Mouse (Mus musculus) intestine, embryonic 15.5 days (tissue): ENCODE data around the gene Hand1. TPM values are rescaled to one million over a fixed set of nuclear protein-coding genes. Genes with fewer than 3 reads are reported as not detected.

Experiments
- ATAC-seq: fragments of 200-750 bp; cut with Nextera tagmentation; 2 replicates; pipeline ENCODE4 v1.8.0; 2017; ENCODE audit warnings: moderate TSS enrichment, moderate library complexity
- H3K27ac ChIP-seq: fragments of 300-500 bp; sonication (generic); 2 replicates; pipeline ENCODE4 v1.5.1; 2015; ENCODE audit warnings: mild to moderate bottlenecking, inconsistent platforms
- H3K27me3 ChIP-seq: fragments of 300-500 bp; sonication (generic); replicated peaks from 2 replicates; pipeline ENCODE4 v1.6.1; 2015; ENCODE audit warnings: inconsistent platforms
- H3K36me3 ChIP-seq: fragments of 300-500 bp; sonication (generic); 2 replicates; pipeline ENCODE4 v1.6.1; 2015; ENCODE audit warnings: inconsistent platforms
- H3K4me1 ChIP-seq: fragments of 300-500 bp; sonication (generic); replicated peaks from 2 replicates; pipeline ENCODE4 v1.6.1; 2015; ENCODE audit warnings: inconsistent platforms
- H3K4me2 ChIP-seq: fragments of 300-500 bp; sonication (generic); replicated peaks from 2 replicates; pipeline ENCODE4 v1.6.1; 2015; ENCODE audit warnings: mild to moderate bottlenecking, inconsistent platforms
- H3K4me3 ChIP-seq: fragments of 300-500 bp; sonication (generic); replicated peaks from 2 replicates; pipeline ENCODE4 v1.5.1; 2015; ENCODE audit warnings: inconsistent platforms
- H3K9ac ChIP-seq: fragments of 300-500 bp; sonication (generic); 2 replicates; pipeline ENCODE4 v1.6.1; 2015; ENCODE audit warnings: inconsistent platforms
- H3K9me3 ChIP-seq: fragments of 300-500 bp; sonication (generic); 2 replicates; pipeline ENCODE4 v1.6.1; 2016; ENCODE audit warnings: inconsistent platforms
- WGBS: fragments of 180-500 bp; shearing (Covaris S2); methylation state at CpG from one replicate; pipeline ENCODE4 v1.1.7; 2015; 5-methylcytosine and 5-hydroxymethylcytosine counted together
- polyA plus RNA-seq: library from polyadenylated mRNA; unstranded; fragments of >200 nt; fragmentation: Nextera tagmentation; extraction: Ambion mirVana; gene quantifications from 2 replicates; pipeline ENCODE4 v1.2.1, GENCODE M21; 2015

The Hand1 gene
- polyA plus RNA-seq, 1 experiment from 2014 or later, result 27.5 TPM

- ATAC-seq, result no peak
- no peaks in the 10 kb centered on the region for H3K9me3 ChIP-seq
- peaks cover 6% of the 10 kb centered on the region for H3K4me1 ChIP-seq
- no peak overlapping the region for H3K4me2 ChIP-seq
- H3K27ac ChIP-seq, result no peak overlapping the region
- no peaks in the 10 kb centered on the region for H3K27me3 ChIP-seq
- H3K36me3 ChIP-seq, result peaks cover 15% of the 10 kb centered on the region
- H3K9ac ChIP-seq, result no peak overlapping the region
- H3K4me3 ChIP-seq, result no peak overlapping the region
- WGBS, result 97% methylated on average over 8 of the region's 8 CpGs
Observed at GRCm38 (mm10) chr11:57812212-57812611, 20.4 kb downstream of the Hand1 start.

- Histone ChIP-seq H3K27me3 (no peaks in the 10 kb centered on the region), H3K4me3 (no peak overlapping the region), H3K9me3 (no peaks in the 10 kb centered on the region), H3K36me3 (peaks cover 15% of the 10 kb centered on the region), H3K4me1 (peaks cover 6% of the 10 kb centered on the region), H3K4me2 (no peak overlapping the region), H3K9ac (no peak overlapping the region), H3K27ac (no peak overlapping the region)
- WGBS, result 81% methylated on average over 7 of the region's 7 CpGs
- no peak for ATAC-seq
Observed at GRCm38 (mm10) chr11:57811006-57811405, 21.6 kb downstream of the Hand1 start.

GRCm38 (mm10) chr11:57809732-57810098 is 22.9 kb downstream of the Hand1 start:
- no peak overlapping the region for H3K4me3 ChIP-seq
- no peak overlapping the region for H3K9ac ChIP-seq
- peak; percentile 67 for ATAC-seq
- WGBS, result 74% methylated on average over 8 of the region's 8 CpGs
- H3K36me3 ChIP-seq, result peaks cover 15% of the 10 kb centered on the region
- peaks cover 6% of the 10 kb centered on the region for H3K4me1 ChIP-seq
- H3K27me3 ChIP-seq, result no peaks in the 10 kb centered on the region
- H3K4me2 ChIP-seq, result no peak overlapping the region
- H3K9me3 ChIP-seq, result no peaks in the 10 kb centered on the region
- H3K27ac ChIP-seq, result peak overlapping the region; percentile 25; the same call in 1 of the 2 replicates

DNA sequence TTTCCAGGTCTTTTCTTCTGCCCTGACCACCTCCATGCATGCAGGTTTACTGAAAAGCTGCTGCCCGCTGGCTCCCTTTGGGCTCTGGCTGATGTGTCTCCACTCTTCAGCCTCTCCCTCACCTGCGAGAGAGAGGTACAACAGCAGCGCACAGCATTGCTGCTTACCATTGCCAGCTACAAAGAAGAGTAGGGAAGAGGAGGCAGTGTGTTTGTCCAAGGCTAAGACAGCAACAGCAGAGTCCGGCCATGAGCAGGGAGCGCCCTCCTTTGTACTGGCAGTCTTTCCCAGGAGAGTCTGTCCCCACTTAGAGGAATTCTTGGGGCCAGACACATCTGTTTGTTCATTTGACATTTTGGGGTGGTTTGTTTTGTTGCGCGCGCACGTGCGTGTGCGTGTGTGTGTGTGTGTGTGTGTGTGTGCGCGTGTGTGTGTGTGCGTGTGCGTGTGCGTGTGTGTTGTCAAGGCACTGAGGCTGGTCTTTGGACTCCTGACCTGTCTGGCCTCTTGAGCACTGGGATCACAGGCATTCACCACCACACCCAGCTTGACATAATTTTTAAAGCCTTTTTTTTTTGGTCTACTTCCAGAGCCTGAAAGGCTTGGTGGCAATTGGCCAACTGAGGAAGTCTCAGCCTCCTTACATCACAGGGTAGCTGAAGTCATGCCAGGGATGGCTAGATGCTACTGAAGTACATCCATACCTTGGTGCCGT is 23.4 kb downstream of the Hand1 start:
- Histone ChIP-seq H3K27me3 (no peaks in the 10 kb centered on the region), H3K36me3 (peaks cover 15% of the 10 kb centered on the region), H3K4me1 (peaks cover 6% of the 10 kb centered on the region), H3K9me3 (no peaks in the 10 kb centered on the region), H3K4me2 (no peak overlapping the region), H3K27ac (peak overlapping the region; percentile 25; the same call in 1 of the 2 replicates), H3K4me3 (no peak overlapping the region), H3K9ac (no peak overlapping the region)
- peak; percentile 65 for ATAC-seq
- WGBS, result 87% methylated on average over 17 of the region's 17 CpGs

DNA sequence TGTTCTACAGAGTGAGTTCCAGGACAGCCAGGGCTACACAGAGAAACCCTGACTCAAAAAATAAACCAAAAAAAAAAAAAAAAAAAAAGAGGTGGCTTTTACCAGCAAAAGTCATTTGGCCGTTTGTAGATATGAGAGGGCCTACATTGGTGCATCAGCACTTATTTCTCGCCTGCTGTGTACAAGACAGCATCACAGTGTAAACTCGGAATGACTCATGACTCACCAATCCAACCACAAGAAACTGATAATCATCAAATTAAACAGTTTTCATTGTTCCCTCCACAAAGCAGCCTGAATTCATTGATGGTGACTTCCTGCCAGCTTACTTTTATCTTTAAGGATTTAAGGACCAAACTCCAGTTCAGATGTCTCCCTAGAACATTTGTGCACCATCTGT is 27.6 kb downstream of the Hand1 start:
- no peak overlapping the region for H3K4me3 ChIP-seq
- 71% methylated on average over 3 of the region's 3 CpGs for WGBS
- no peak overlapping the region for H3K9ac ChIP-seq
- no peaks in the 10 kb centered on the region for H3K36me3 ChIP-seq
- H3K27ac ChIP-seq, result no peak overlapping the region
- no peaks in the 10 kb centered on the region for H3K9me3 ChIP-seq
- peaks cover 21% of the 10 kb centered on the region for H3K4me1 ChIP-seq
- ATAC-seq, result no peak
- no peak overlapping the region for H3K4me2 ChIP-seq
- H3K27me3 ChIP-seq, result no peaks in the 10 kb centered on the region

DNA sequence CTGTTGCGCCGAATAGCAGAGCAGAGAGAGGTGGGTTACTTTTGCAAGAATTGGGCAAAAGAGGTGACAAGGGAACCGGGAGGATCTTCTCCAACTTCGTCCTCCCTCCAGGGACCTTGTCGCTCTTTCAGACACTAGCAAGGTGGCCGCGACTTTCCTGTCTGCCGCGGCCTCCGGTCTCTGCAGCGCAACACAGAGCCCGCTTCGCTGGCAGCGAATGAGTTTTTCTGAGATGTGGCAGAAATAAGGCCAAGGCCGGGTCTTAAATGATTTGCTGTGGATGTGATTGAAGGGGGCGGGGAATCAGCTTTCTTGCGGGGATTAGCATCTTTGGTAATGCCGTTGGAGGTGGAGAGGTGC is 30.1 kb downstream of the Hand1 start:
- H3K36me3 ChIP-seq, result no peaks in the 10 kb centered on the region
- no peak for ATAC-seq
- peak overlapping the region; percentile 78 for H3K27ac ChIP-seq

DNA sequence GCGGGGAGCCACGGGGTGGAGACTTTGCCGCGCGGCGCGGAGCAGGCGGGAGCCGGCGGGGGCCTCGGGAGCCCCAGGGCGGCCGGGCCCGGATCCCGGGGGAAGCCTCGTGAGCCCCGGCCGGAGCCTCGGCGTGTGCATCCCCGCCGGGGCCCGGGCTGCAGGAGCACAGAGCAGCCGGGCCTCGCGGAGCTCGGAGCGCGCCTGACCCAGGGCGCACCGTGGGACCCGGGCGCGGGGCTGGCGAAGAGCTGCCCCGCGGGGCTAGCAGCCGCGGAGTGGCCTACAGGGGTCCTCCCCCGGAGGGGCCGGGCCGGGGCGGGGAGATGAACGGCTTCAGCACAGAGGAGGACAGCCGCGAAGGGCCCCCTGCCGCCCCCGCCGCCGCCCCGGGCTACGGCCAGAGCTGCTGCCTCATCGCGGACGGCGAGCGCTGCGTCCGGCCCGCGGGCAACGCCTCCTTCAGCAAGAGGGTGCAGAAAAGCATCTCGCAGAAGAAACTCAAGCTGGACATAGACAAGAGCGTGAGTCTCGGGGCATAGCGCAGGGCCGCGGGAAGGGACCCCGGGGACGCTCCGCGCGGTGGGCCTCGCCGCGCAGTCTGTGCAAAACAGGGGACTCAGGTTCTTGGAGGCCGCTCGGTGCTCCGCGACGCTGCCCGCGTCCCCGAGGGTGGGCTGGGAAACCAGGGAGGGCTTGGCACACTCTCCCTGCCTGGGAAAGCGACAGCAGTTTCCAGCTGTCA is 30.7 kb downstream of the Hand1 start:
- peak overlapping the region; percentile 99 for H3K4me3 ChIP-seq
- WGBS, result under 1% methylated on average over 73 of the region's 85 CpGs
- peak overlapping the region; percentile 78 for H3K27ac ChIP-seq
- no peaks in the 10 kb centered on the region for H3K9me3 ChIP-seq
- no peaks in the 10 kb centered on the region for H3K36me3 ChIP-seq
- H3K9ac ChIP-seq, result peak overlapping the region; percentile 96
- peaks cover 16% of the 10 kb centered on the region; the same call in 1 of the 2 replicates for H3K4me1 ChIP-seq
- peak; percentile 72 for ATAC-seq
- H3K27me3 ChIP-seq, result no peaks in the 10 kb centered on the region
- peak overlapping the region; percentile 97 for H3K4me2 ChIP-seq

More for the DNA sequence above, 30.1 kb downstream of the Hand1 start:
- H3K4me3 ChIP-seq, result peak overlapping the region; percentile 99
- H3K9me3 ChIP-seq, result no peaks in the 10 kb centered on the region
- H3K4me1 ChIP-seq, result peaks cover 16% of the 10 kb centered on the region; the same call in 1 of the 2 replicates
- WGBS, result 1% methylated on average over 18 of the region's 18 CpGs
- no peaks in the 10 kb centered on the region for H3K27me3 ChIP-seq
- peak overlapping the region; percentile 97 for H3K4me2 ChIP-seq
- H3K9ac ChIP-seq, result peak overlapping the region; percentile 96

- Histone ChIP-seq H3K4me1 (peaks cover 16% of the 10 kb centered on the region; the same call in 1 of the 2 replicates), H3K4me2 (peak within 1 kb of the TSS; percentile 97), H3K27me3 (no peaks in the 10 kb centered on the region), H3K27ac (peak within 1 kb of the TSS; percentile 81), H3K9me3 (no peaks in the 10 kb centered on the region), H3K9ac (peak within 1 kb of the TSS; percentile 96), H3K4me3 (peak within 1 kb of the TSS; percentile 99), H3K36me3 (no peaks in the 10 kb centered on the region)
- under 1% methylated on average over 62 of the region's 66 CpGs for WGBS
- ATAC-seq, result peak; percentile 97
Observed at GRCm38 (mm10) chr11:57800971-57801765, 31.4 kb downstream of the Hand1 start, which contains the start of gene Sap30l. TSS of gene Sap30l (plus strand) at chr11:57801637.

DNA sequence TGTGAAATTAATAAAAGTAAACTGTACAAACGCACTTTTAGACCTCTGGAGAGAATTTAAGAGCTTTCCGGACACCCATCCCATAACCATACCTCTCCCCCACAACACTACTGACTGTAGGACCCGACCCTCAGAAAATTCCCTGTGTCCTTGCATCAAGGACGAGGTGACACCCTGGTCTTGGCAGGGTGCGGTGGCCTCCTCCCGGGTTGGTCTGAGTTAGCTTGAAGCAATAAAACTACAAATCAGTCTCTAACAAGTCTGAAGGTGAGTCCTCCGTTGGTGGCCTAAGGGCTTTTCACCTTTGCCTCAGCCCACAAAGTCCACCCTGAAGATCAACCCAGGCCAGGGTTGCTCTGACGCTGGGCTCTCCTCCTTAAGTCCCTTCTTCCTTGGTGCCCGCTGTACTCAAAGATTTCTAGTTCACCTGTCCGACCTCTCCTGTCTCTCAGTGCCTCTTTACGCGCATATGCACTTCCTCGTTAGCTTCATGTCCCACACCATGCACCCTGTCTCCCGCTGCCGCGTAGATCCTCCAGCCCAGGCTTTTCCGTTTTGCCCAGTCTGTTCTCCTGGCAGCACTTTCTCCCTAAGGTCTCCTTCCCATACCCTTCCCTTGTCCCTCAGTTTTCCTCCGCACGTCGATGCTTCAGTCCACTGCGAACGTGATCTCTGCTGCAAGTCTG is 32.2 kb downstream of the Hand1 start:
- Histone ChIP-seq H3K4me1 (peaks cover 16% of the 10 kb centered on the region; the same call in 1 of the 2 replicates), H3K4me3 (peak overlapping the region; percentile 99), H3K36me3 (no peaks in the 10 kb centered on the region), H3K9ac (peak overlapping the region; percentile 66), H3K4me2 (peak overlapping the region; percentile 97), H3K27ac (peak overlapping the region; percentile 81), H3K27me3 (no peaks in the 10 kb centered on the region), H3K9me3 (no peaks in the 10 kb centered on the region)
- WGBS, result 11% methylated on average over 22 of the region's 22 CpGs
- ATAC-seq, result peak; percentile 12; the same call in 1 of the 2 replicates

DNA sequence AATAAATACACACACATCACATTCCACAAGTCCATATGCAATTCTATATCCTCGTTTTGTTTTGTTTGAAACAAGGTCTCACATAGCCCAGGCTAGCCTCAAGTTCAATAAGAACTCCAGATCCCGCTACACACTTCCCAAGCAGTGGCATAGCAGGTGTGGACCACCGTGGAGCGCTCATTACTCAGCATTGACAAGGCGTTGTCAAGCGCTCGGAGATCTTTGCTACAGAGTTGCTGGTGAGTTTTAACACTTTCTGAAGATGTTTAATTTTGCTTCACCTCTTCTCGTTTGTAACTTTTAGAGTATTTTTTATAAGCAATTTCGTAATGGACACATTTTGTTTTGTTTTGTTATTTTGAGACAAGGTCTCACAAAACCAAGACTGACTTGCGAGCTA is 33.2 kb downstream of the Hand1 start:
- Histone ChIP-seq H3K4me2 (no peak overlapping the region), H3K27ac (no peak overlapping the region), H3K4me3 (no peak overlapping the region), H3K4me1 (peaks cover 16% of the 10 kb centered on the region; the same call in 1 of the 2 replicates), H3K9me3 (no peaks in the 10 kb centered on the region), H3K9ac (no peak overlapping the region), H3K36me3 (no peaks in the 10 kb centered on the region), H3K27me3 (no peaks in the 10 kb centered on the region)
- 87% methylated on average over 10 of the region's 10 CpGs for WGBS
- no peak for ATAC-seq

DNA sequence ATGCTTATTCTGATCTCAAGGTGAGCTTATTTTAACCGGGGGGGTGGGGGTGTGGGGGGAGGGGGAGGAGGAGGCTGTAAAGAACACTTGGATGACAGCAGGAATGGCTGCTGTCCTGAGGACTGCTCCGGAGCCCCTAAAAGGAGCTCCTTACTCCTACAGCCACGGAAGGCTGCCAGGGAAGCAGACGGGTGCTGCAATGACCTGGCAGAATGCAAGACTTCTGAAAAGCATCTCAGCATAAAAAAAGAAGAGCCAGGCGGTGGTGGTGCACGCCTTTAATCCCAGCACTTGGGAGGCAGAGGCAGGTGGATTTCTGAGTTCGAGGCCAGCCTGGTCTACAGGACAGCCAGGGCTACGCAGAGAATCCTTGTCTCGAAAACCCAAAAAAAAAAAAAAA is 34.8 kb downstream of the Hand1 start:
- peaks cover 11% of the 10 kb centered on the region; the same call in 1 of the 2 replicates for H3K4me1 ChIP-seq
- WGBS, result 82% methylated on average over 9 of the region's 9 CpGs
- H3K4me2 ChIP-seq, result no peak overlapping the region
- no peaks in the 10 kb centered on the region for H3K27me3 ChIP-seq
- H3K9me3 ChIP-seq, result no peaks in the 10 kb centered on the region
- H3K36me3 ChIP-seq, result no peaks in the 10 kb centered on the region
- ATAC-seq, result no peak
- no peak overlapping the region for H3K4me3 ChIP-seq
- no peak overlapping the region for H3K27ac ChIP-seq
- no peak overlapping the region for H3K9ac ChIP-seq
